Mouse (Mus musculus): Measurements from ENCODE around the gene Polr1e. TPM values are rescaled to one million over a fixed set of nuclear protein-coding genes. Genes with fewer than 3 reads are reported as not detected.
A peak's percentile ranks its signal among the peaks of the same experiment; 100 is the strongest.
"Not testable (repeated sequence)": the region's sequence is repeated elsewhere in the genome, so short reads cannot be mapped to it uniquely, and the experiment has no call there.

The Polr1e gene
- polyA plus RNA-seq, 1 experiment from 2014 or later = 35.1 TPM

DNA sequence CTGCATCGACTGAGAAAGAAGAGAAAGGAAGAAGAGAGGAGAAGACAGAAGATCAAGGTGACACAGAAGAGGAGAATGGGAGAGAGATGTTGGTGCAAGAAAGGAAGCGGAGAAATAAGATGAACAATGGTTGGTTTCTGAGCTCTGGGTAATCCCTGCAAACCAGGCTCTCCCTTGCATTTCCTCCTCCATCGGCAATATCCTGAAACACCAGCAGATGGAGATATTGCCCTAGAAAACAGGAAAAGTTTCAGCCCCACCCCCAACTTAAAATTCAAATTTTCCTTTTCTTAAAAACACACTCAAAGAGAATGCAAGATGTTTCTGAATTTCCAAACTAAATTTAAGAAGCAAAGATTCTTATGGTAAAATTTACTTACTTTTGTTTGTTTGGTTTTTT, 2.8 kb upstream of the Polr1e start:
- Histone ChIP-seq H3K27ac (ENCODE audit: low read length) (no peak overlapping the region), H3K9me3 (ENCODE audit: control insufficient read depth, low read length) (no peaks in the 10 kb centered on the region), H3K4me2 (ENCODE audit: low read length) (no peak overlapping the region), H3K36me3 (ENCODE audit: control insufficient read depth, insufficient read depth) (no peaks in the 10 kb centered on the region), H3K4me1 (replicated peaks; ENCODE audit: control insufficient read depth, insufficient read depth, low read length) (peaks cover 24% of the 10 kb centered on the region), H3K4me3 (replicated peaks; ENCODE audit: low read length) (no peak overlapping the region), H3K27me3 (replicated peaks; ENCODE audit: control insufficient read depth, insufficient read depth, low read length) (no peaks in the 10 kb centered on the region), H3K9ac (replicated peaks; ENCODE audit: low read depth, low read length) (no peak overlapping the region)
- 6% methylated on average over 3 of the region's 3 CpGs for WGBS
- no peak for ATAC-seq

DNA sequence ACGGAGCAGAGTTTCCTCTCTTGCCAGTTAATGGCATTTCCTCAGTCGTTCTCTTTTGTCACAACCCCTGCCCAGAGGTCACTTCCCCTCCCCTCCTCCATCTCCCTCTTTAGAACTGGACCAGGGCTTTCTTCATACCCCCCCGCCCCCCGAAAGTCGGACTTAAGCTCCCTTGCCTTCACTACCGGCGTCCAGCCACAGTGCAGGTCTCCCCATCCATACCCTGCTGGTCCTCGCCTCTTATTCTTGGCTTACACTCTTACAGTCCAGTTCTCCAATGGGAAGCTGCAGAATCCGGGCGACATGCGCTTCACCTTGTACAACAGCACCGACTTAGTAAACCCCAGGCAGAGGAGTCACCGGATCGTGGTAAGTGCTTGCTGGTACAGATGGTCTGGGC, 626 bp downstream of the Polr1e start:
- WGBS = 1% methylated on average over 14 of the region's 14 CpGs
- Histone ChIP-seq H3K4me3 (replicated peaks; ENCODE audit: low read length) (peak overlapping the region; percentile 86), H3K27ac (ENCODE audit: low read length) (no peak overlapping the region), H3K4me1 (replicated peaks; ENCODE audit: control insufficient read depth, insufficient read depth, low read length) (peaks cover 13% of the 10 kb centered on the region), H3K9me3 (ENCODE audit: control insufficient read depth, low read length) (no peaks in the 10 kb centered on the region), H3K9ac (replicated peaks; ENCODE audit: low read depth, low read length) (peak overlapping the region; percentile 74), H3K36me3 (ENCODE audit: control insufficient read depth, insufficient read depth) (no peaks in the 10 kb centered on the region), H3K4me2 (ENCODE audit: low read length) (peak overlapping the region; percentile 93), H3K27me3 (replicated peaks; ENCODE audit: control insufficient read depth, insufficient read depth, low read length) (no peaks in the 10 kb centered on the region)
- ATAC-seq = peak; percentile 32; the same call in 1 of the 2 replicates

DNA sequence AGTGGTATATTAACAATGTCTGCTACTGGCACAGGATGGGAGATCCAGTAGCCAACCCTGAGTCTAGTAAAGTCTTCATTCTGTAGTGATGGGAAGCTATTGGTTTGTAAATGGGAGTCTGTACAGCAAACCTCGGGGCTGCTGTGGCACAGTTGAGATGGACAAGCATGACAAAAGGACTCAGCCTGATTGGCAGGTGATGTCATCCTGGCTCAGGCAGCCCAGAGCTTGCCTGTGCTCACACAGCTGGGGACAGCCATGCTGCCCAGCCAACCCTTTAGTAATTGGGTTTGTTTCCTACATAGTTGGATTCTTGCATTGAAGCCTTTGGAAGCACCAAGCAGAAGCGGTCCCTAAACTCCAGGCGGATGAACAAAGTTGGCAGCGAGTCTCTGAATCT, 8.1 kb downstream of the Polr1e start:
- Histone ChIP-seq H3K9ac (replicated peaks; ENCODE audit: low read depth, low read length) (no peak overlapping the region), H3K27ac (ENCODE audit: low read length) (no peak overlapping the region), H3K9me3 (ENCODE audit: control insufficient read depth, low read length) (no peaks in the 10 kb centered on the region), H3K27me3 (replicated peaks; ENCODE audit: control insufficient read depth, insufficient read depth, low read length) (no peaks in the 10 kb centered on the region), H3K4me2 (ENCODE audit: low read length) (no peak overlapping the region), H3K4me1 (replicated peaks; ENCODE audit: control insufficient read depth, insufficient read depth, low read length) (no peaks in the 10 kb centered on the region), H3K4me3 (replicated peaks; ENCODE audit: low read length) (no peak overlapping the region), H3K36me3 (ENCODE audit: control insufficient read depth, insufficient read depth) (peaks cover 6% of the 10 kb centered on the region; the same call in 1 of the 2 replicates)
- ATAC-seq = no peak
- 68% methylated on average over 4 of the region's 4 CpGs for WGBS

DNA sequence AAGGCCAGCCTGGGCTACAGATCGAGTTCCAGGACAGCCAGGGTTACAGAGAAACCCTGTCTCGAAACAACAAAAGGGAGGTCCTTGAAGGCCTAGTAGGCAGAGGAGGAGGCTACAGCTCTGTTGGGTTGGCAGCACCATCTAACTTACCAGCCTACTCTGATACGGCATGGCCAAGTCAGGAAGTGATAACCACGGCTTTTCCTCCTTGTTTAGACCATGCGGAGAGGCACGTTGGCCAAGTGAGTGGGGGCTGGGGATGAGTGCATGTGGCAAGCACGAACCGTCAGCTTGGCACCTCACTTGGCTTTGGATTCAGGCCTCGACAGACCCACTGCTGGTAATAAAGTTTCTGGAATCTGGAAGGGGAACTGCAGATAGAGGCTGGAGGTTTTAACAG, 14.2 kb downstream of the Polr1e start:
- ATAC-seq = no peak
- H3K4me2 ChIP-seq (ENCODE audit: low read length) = no peak overlapping the region
- H3K9me3 ChIP-seq (ENCODE audit: control insufficient read depth, low read length) = no peaks in the 10 kb centered on the region
- no peak overlapping the region for H3K27ac ChIP-seq (ENCODE audit: low read length)
- no peaks in the 10 kb centered on the region for H3K27me3 ChIP-seq (replicated peaks; ENCODE audit: control insufficient read depth, insufficient read depth, low read length)
- WGBS = 86% methylated on average over 9 of the region's 9 CpGs
- peaks cover 25% of the 10 kb centered on the region for H3K36me3 ChIP-seq (ENCODE audit: control insufficient read depth, insufficient read depth)
- H3K9ac ChIP-seq (replicated peaks; ENCODE audit: low read depth, low read length) = no peak overlapping the region
- H3K4me3 ChIP-seq (replicated peaks; ENCODE audit: low read length) = no peak overlapping the region
- no peaks in the 10 kb centered on the region for H3K4me1 ChIP-seq (replicated peaks; ENCODE audit: control insufficient read depth, insufficient read depth, low read length)

DNA sequence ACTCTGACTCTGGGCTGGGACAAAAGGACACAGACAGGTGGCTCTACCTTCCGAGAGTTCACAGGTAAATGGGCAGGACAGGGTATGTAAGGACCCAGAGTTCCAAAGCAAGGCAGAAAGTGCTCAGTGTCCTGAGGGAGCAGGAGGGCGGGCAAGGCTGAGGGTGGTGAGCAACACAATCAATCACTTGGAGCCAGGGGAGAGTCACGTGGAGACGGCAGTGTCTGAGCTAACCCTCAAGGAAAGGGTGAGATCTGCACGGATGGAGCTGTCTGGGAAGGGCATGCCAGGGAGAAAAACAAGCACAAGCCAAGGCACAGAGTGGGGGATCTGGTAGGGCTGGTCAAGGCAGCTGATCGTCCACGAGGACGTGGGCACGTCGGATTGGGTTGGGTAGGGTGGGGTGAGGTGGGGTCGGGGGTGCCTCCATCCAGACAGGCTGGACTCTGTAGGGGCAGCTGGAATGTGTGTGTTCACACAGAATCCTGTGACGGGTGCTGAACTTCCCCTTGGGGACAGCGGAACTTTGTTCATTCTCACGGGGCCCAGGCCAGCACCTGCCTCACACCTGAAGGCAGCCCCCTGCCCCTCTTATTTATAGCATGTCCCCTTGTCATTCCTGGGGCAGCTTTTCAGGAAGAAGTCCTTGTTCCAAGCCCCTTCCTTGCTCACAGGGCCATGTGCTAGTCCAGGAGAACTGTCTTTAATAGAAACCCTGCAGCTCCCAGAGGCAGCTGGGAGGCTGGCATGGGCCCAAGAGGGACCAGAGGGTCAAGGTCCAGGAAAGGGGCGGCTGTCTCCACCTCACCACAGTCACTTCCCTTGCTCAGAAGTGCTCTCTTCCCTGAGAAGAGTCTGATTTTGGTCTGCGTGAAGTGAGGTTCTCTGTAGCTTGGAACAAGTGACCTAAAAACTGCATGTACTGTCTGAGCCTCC, 16.6 kb downstream of the Polr1e start:
- no peak overlapping the region for H3K4me3 ChIP-seq (replicated peaks; ENCODE audit: low read length)
- H3K4me1 ChIP-seq (replicated peaks; ENCODE audit: control insufficient read depth, insufficient read depth, low read length) = no peaks in the 10 kb centered on the region
- no peak overlapping the region for H3K4me2 ChIP-seq (ENCODE audit: low read length)
- WGBS = 84% methylated on average over 16 of the region's 16 CpGs
- no peak for ATAC-seq
- H3K27me3 ChIP-seq (replicated peaks; ENCODE audit: control insufficient read depth, insufficient read depth, low read length) = no peaks in the 10 kb centered on the region
- peaks cover 22% of the 10 kb centered on the region for H3K36me3 ChIP-seq (ENCODE audit: control insufficient read depth, insufficient read depth)
- no peak overlapping the region for H3K9ac ChIP-seq (replicated peaks; ENCODE audit: low read depth, low read length)
- H3K9me3 ChIP-seq (ENCODE audit: control insufficient read depth, low read length) = no peaks in the 10 kb centered on the region
- no peak overlapping the region for H3K27ac ChIP-seq (ENCODE audit: low read length)

DNA sequence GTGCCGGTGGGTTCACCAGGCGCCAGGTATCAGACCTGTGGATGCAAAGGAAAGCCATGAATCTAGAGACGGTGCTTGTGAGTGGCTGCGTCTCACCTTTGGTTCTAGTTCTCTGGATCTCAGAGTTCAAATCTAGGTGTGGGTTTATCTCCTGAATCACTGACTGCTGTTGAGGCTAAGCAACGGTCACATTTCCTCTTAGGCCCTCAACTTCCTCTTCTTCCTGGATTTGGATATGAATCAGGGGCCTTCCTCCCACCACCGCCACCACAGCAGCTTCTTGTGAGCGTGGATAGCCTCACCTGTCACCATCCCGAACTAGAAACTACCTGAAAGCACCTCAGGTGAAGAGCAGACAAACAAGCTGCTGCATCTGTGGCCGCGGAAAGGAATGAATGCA, 17.7 kb downstream of the Polr1e start:
- no peak overlapping the region for H3K27ac ChIP-seq (ENCODE audit: low read length)
- no peaks in the 10 kb centered on the region for H3K4me1 ChIP-seq (replicated peaks; ENCODE audit: control insufficient read depth, insufficient read depth, low read length)
- no peaks in the 10 kb centered on the region for H3K9me3 ChIP-seq (ENCODE audit: control insufficient read depth, low read length)
- H3K9ac ChIP-seq (replicated peaks; ENCODE audit: low read depth, low read length) = no peak overlapping the region
- H3K36me3 ChIP-seq (ENCODE audit: control insufficient read depth, insufficient read depth) = peaks cover 22% of the 10 kb centered on the region
- 93% methylated on average over 10 of the region's 10 CpGs for WGBS
- no peaks in the 10 kb centered on the region for H3K27me3 ChIP-seq (replicated peaks; ENCODE audit: control insufficient read depth, insufficient read depth, low read length)
- H3K4me2 ChIP-seq (ENCODE audit: low read length) = no peak overlapping the region
- ATAC-seq = no peak
- no peak overlapping the region for H3K4me3 ChIP-seq (replicated peaks; ENCODE audit: low read length)

DNA sequence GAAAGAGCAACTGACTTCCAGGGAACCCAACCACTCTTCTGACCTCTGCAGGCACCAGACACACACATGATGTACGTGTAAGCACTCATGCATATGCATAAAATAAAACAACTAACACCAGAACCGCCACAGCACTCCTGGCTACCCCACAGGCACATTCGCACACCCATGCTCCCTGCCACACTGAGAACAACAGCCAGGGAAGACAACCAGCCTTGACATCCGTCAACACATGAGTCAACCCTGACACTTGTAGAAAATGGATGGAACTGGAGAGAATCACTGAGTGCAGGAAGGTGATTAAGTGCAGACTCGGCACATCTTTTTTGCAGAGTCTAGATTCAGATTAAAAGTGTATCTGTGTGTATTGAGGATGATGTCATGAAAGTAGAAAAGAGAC, 18.2 kb downstream of the Polr1e start:
- H3K36me3 ChIP-seq (ENCODE audit: control insufficient read depth, insufficient read depth) = peaks cover 22% of the 10 kb centered on the region

DNA sequence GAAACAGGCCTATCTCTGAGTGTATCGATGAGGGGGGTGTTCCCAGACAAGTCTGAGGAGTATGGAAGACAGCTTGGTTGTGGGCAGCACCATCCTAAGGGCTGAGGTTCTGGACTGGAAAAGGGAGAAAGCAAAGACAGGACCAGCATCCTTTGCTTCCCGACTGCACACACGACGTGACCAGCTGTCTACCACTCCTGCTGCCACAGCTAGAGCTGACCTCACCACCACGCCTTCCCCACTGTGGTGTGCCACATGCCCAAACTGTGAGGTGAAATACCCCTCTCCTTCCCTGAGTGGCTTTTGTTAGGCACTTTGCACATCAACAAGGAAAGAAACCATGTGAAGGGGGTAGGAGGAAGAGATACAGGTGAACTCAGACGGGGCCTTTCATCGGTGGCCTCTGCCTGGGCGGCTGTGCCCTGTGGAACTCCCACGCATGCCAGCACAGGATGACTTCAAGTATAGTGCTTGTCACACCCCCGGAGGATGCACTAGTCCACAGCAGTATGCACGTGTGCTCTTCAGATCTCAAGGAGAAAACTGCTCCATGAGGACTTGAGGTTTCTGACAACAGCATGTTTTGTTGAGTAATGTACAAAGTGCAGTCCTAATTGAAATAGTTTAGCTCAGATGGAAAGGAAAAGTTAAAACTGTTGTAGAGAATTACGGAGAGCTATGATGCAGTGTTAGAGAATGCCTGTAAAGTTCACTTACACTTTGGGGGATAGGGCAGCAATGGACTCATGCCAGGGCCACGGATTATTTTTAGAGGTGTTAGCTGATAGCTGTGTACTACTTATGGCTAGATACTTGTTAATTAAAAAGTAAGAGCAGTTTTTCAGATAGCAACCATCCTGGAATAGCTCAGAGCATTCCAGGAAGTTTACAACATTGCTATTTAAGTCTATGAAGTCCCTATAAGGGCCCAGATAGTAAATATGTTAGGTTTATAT, 19.4 kb downstream of the Polr1e start:
- Histone ChIP-seq H3K4me1 (replicated peaks; ENCODE audit: control insufficient read depth, insufficient read depth, low read length) (no peaks in the 10 kb centered on the region), H3K4me2 (ENCODE audit: low read length) (no peak overlapping the region), H3K36me3 (ENCODE audit: control insufficient read depth, insufficient read depth) (peaks cover 16% of the 10 kb centered on the region), H3K27ac (ENCODE audit: low read length) (no peak overlapping the region), H3K27me3 (replicated peaks; ENCODE audit: control insufficient read depth, insufficient read depth, low read length) (no peaks in the 10 kb centered on the region), H3K9me3 (ENCODE audit: control insufficient read depth, low read length) (no peaks in the 10 kb centered on the region), H3K9ac (replicated peaks; ENCODE audit: low read depth, low read length) (no peak overlapping the region), H3K4me3 (replicated peaks; ENCODE audit: low read length) (no peak overlapping the region)
- no peak for ATAC-seq
- WGBS = 92% methylated on average over 13 of the region's 13 CpGs

More for the DNA sequence above, 18.2 kb downstream of the Polr1e start:
- Histone ChIP-seq H3K4me3 (replicated peaks; ENCODE audit: low read length) (no peak overlapping the region), H3K4me1 (replicated peaks; ENCODE audit: control insufficient read depth, insufficient read depth, low read length) (no peaks in the 10 kb centered on the region), H3K27ac (ENCODE audit: low read length) (no peak overlapping the region), H3K27me3 (replicated peaks; ENCODE audit: control insufficient read depth, insufficient read depth, low read length) (no peaks in the 10 kb centered on the region), H3K9ac (replicated peaks; ENCODE audit: low read depth, low read length) (no peak overlapping the region), H3K9me3 (ENCODE audit: control insufficient read depth, low read length) (no peaks in the 10 kb centered on the region), H3K4me2 (ENCODE audit: low read length) (no peak overlapping the region)
- WGBS = 85% methylated on average over 5 of the region's 5 CpGs
- no peak for ATAC-seq

DNA sequence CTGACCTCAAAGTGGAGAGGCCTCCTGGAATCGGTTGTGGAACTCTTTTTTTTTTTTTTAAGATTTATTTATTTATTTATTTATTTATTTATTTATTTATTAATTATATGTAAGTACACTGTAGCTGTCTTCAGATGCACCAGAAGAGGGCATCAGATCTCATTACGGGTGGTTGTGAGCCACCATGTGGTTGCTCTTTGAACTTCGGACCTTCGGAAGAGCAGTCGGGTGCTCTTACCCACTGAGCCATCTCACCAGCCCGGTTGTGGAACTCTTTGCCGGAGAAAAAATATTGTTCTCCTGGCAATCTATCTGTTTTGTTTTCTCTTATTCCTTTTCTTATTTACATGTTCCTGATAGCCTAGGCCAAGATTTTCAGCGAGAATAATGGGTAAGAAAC, 20.5 kb downstream of the Polr1e start:
- not testable (repeated sequence) for H3K9me3 ChIP-seq (ENCODE audit: control insufficient read depth, low read length); ATAC-seq; H3K4me3 ChIP-seq (replicated peaks; ENCODE audit: low read length); H3K27me3 ChIP-seq (replicated peaks; ENCODE audit: control insufficient read depth, insufficient read depth, low read length); H3K4me1 ChIP-seq (replicated peaks; ENCODE audit: control insufficient read depth, insufficient read depth, low read length); H3K4me2 ChIP-seq (ENCODE audit: low read length); H3K27ac ChIP-seq (ENCODE audit: low read length); H3K9ac ChIP-seq (replicated peaks; ENCODE audit: low read depth, low read length)
- WGBS = 71% methylated on average over 8 of the region's 8 CpGs
- peaks cover 13% of the 10 kb centered on the region for H3K36me3 ChIP-seq (ENCODE audit: control insufficient read depth, insufficient read depth)

Data from forebrain, embryonic 16.5 days (tissue).